Mouse (Mus musculus) CH12.LX (cell line): ENCODE results near the gene 1110008L16Rik. TPM values are rescaled to one million over a fixed set of nuclear protein-coding genes. Genes with fewer than 3 reads are reported as not detected.

Experiments used
- DNase-seq: peaks from one replicate; pipeline ENCODE4 v3.0.0-alpha.2; 2013; ENCODE audit errors: extremely low read depth
- H3K27ac ChIP-seq: 2 replicates; pipeline ENCODE4 v1.5.1; 2012; ENCODE audit warnings: low read depth, mild to moderate bottlenecking, control low read depth, moderate library complexity; ENCODE audit not compliant: insufficient read depth
- H3K27me3 ChIP-seq: replicated peaks from 2 replicates; pipeline ENCODE3; 2012; ENCODE audit warnings: inconsistent platforms
- H3K36me3 ChIP-seq, 2 experiments: replicated peaks in 1 of 2; 2 replicates each; pipeline versions ENCODE3 to v1.6.1; 2012; ENCODE audit warnings: inconsistent platforms in 1 of 2, low read length in 1 of 2, mild to moderate bottlenecking in 1 of 2, mixed read lengths in 1 of 2, moderate library complexity in 1 of 2; ENCODE audit not compliant: control insufficient read depth in 1 of 2, insufficient read depth in 1 of 2
- H3K4me1 ChIP-seq, 2 experiments: 2 replicates each; pipeline ENCODE4 v1.6.1; 2012; ENCODE audit warnings: inconsistent platforms in 1 of 2, moderate library complexity in 1 of 2; ENCODE audit not compliant: insufficient read depth in 2 of 2, control insufficient read depth in 1 of 2
- H3K4me2 ChIP-seq: 2 replicates; pipeline ENCODE4 v1.6.1; 2012; ENCODE audit warnings: low read depth, mild to moderate bottlenecking, control low read depth; ENCODE audit not compliant: poor library complexity, insufficient read depth, severe bottlenecking
- H3K4me3 ChIP-seq, 3 experiments: fragments of 150-350 bp in 1 of 3; sonication (generic) in 1 of 3; replicated peaks in 1 of 3; 2 replicates each; pipeline versions ENCODE3 to v1.5.1; 2011 to 2012; ENCODE audit warnings: low read depth in 2 of 3, low read length in 2 of 3, mild to moderate bottlenecking in 2 of 3, moderate library complexity in 2 of 3, control low read depth in 1 of 3, improper control_type of control experiment in 1 of 3, inconsistent platforms in 1 of 3, mixed read lengths in 1 of 3; ENCODE audit not compliant: poor library complexity in 1 of 3
- H3K79me2 ChIP-seq: replicated peaks from 2 replicates; pipeline ENCODE4 v1.6.1; 2012; ENCODE audit warnings: mild to moderate bottlenecking, moderate library complexity; ENCODE audit not compliant: control insufficient read depth, poor library complexity, insufficient read depth, severe bottlenecking; ENCODE audit errors: extremely low read depth
- H3K9ac ChIP-seq: 2 replicates; pipeline ENCODE4 v1.6.1; 2012; ENCODE audit warnings: low read depth, mild to moderate bottlenecking, control low read depth, moderate library complexity; ENCODE audit not compliant: insufficient read depth
- H3K9me3 ChIP-seq: replicated peaks from 2 replicates; pipeline ENCODE3; 2012; ENCODE audit warnings: low read length, inconsistent platforms, mixed read lengths
- CHD1 ChIP-seq: IDR thresholded peaks from 2 replicates; pipeline ENCODE4 v1.6.1; 2012; ENCODE audit warnings: low read depth, low read length, improper control_type of control experiment, inconsistent platforms
- CHD2 ChIP-seq: IDR thresholded peaks from 2 replicates; pipeline ENCODE4 v1.6.1; 2011; ENCODE audit warnings: low read length, improper control_type of control experiment
- EP300 ChIP-seq: IDR thresholded peaks from 2 replicates; pipeline ENCODE4 v1.6.1; 2011; ENCODE audit warnings: low read length, improper control_type of control experiment
- IRF4 ChIP-seq: IDR thresholded peaks from 2 replicates; pipeline ENCODE4 v1.6.1; 2014; ENCODE audit warnings: low read depth, mild to moderate bottlenecking, inconsistent platforms, low read length, improper control_type of control experiment
- JUND ChIP-seq: conservative IDR thresholded peaks from 2 replicates; pipeline ENCODE4 v1.6.1; 2011; ENCODE audit warnings: low read depth, low read length, improper control_type of control experiment
- MAFK ChIP-seq: IDR thresholded peaks from 2 replicates; pipeline ENCODE4 v1.6.1; 2011; ENCODE audit warnings: low read length, improper control_type of control experiment; ENCODE audit not compliant: insufficient replicate concordance
- MYC ChIP-seq: IDR thresholded peaks from 2 replicates; pipeline ENCODE4 v1.6.1; 2011; ENCODE audit warnings: low read depth, mild to moderate bottlenecking, improper control_type of control experiment, low read length
- NELFE ChIP-seq: IDR thresholded peaks from 2 replicates; pipeline ENCODE4 v1.6.1; 2011; ENCODE audit warnings: low read depth, low read length, improper control_type of control experiment
- PAX5 ChIP-seq: IDR thresholded peaks from 2 replicates; pipeline ENCODE4 v1.6.1; 2012; ENCODE audit warnings: low read length, inconsistent platforms, mixed read lengths
- POLR2AphosphoS2 ChIP-seq: IDR thresholded peaks from 2 replicates; pipeline ENCODE4 v1.6.1; 2011; ENCODE audit warnings: low read depth, low read length, improper control_type of control experiment
- RAD21 ChIP-seq: IDR thresholded peaks from 2 replicates; pipeline ENCODE4 v1.6.1; 2011; ENCODE audit warnings: low read depth, mild to moderate bottlenecking, low read length, improper control_type of control experiment, moderate library complexity
- TBP ChIP-seq: conservative IDR thresholded peaks from 2 replicates; pipeline ENCODE4 v1.6.1; 2011; ENCODE audit warnings: low read depth, low read length, improper control_type of control experiment
- USF2 ChIP-seq: conservative IDR thresholded peaks from 2 replicates; pipeline ENCODE4 v1.6.1; 2011; ENCODE audit warnings: low read depth, low read length, improper control_type of control experiment
- ZMIZ1 ChIP-seq: IDR thresholded peaks from 2 replicates; pipeline ENCODE4 v1.6.1; 2012; ENCODE audit warnings: low read depth, mild to moderate bottlenecking, inconsistent platforms, low read length, improper control_type of control experiment
- ZNF384 ChIP-seq: IDR thresholded peaks from 2 replicates; pipeline ENCODE4 v1.6.1; 2012; ENCODE audit warnings: low read depth, low read length, improper control_type of control experiment, inconsistent platforms
- dilution Hi-C: fragments of 300-500 bp; cut with MboI; formaldehyde crosslinking; loops from 2 replicates; pipeline ENCODE4 v1.14.3; 2020; ENCODE audit warnings: low sequenced_read_pairs; ENCODE audit not compliant: extremely low pct_unique_long_range_greater_than_20kb, extremely low pct_ligation_motif_present
- in situ Hi-C: fragments of 300-500 bp; cut with MboI; formaldehyde crosslinking; loops from 3 replicates; pipeline ENCODE4 v1.14.3; 2019; ENCODE audit warnings: low sequenced_read_pairs, low pct_ligation_motif_present, low pct_unique_long_range_greater_than_20kb, mixed read lengths
- polyA plus RNA-seq: library from polyadenylated mRNA; unstranded; fragments of >175 nt; gene quantifications from 2 replicates; pipeline ENCODE4 v1.2.1, GENCODE M21; 2012; ENCODE audit warnings: low read depth; ENCODE audit not compliant: insufficient read length
- total RNA-seq, 2 experiments: library from RNA; depleted of rRNA; stranded (reverse); fragments of 300-350 nt in 1 of 2; fragments of >200 nt in 1 of 2; gene quantifications; 2 replicates each; pipeline ENCODE4 v1.2.3; 2012 to 2014

1110008L16Rik gene
- total and polyA plus RNA-seq, 3 experiments: 25.7 to 32.6 (median 28.9) TPM

- Histone ChIP-seq H3K27me3 (no peaks in the 10 kb centered on the region), H3K9ac (no peak overlapping the region), H3K79me2 (peaks cover 11% of the 10 kb centered on the region), H3K4me1 (peaks cover 0 to 9% of the 10 kb centered on the region in 2 experiments; a peak in 2 of 4 replicates), H3K9me3 (no peaks in the 10 kb centered on the region), H3K4me3 (no peak overlapping the region), H3K27ac (no peak overlapping the region), H3K4me2 (no peak overlapping the region), H3K36me3 (peaks cover 27 to 74% of the 10 kb centered on the region in 2 experiments)
- TF ChIP-seq ZNF384: no peak
- TF ChIP-seq JUND: no peak
- no peak for TF ChIP-seq IRF4
- no peak for TF ChIP-seq POLR2AphosphoS2
- TF ChIP-seq CHD2: no peak
- TF ChIP-seq MYC: no peak
- TF ChIP-seq NELFE: no peak
- no peak for TF ChIP-seq CHD1
- no peak for TF ChIP-seq TBP
- no peak for TF ChIP-seq MAFK
- TF ChIP-seq RAD21: no peak
- TF ChIP-seq EP300: no peak
- no peak for TF ChIP-seq USF2
- no peak for TF ChIP-seq PAX5
- no peak for DNase-seq
- in situ Hi-C loops (no loop called here), dilution Hi-C loops (no loop called here)
Measured at GRCm38 (mm10) chr12:55309501-55309900, 10.1 kb downstream of the 1110008L16Rik start.

GRCm38 (mm10) chr12:55311841-55312240 is 12.5 kb downstream of the 1110008L16Rik start:
- no peak overlapping the region for H3K4me2 ChIP-seq
- H3K4me1 ChIP-seq: peaks cover 0 to 7% of the 10 kb centered on the region in 2 experiments; a peak in 2 of 4 replicates
- DNase-seq: no peak
- H3K36me3 ChIP-seq: peaks cover 30 to 80% of the 10 kb centered on the region in 2 experiments
- no peak overlapping the region for H3K9ac ChIP-seq
- H3K4me3 ChIP-seq: no peak overlapping the region
- in situ Hi-C loops (no loop called here), dilution Hi-C loops (no loop called here)
- no peak for TF ChIP-seq IRF4
- no peak for TF ChIP-seq USF2
- no peak for TF ChIP-seq CHD2
- TF ChIP-seq RAD21: no peak
- TF ChIP-seq ZMIZ1: no peak
- TF ChIP-seq EP300: no peak
- no peaks in the 10 kb centered on the region for H3K9me3 ChIP-seq
- H3K27me3 ChIP-seq: no peaks in the 10 kb centered on the region
- H3K79me2 ChIP-seq: no peaks in the 10 kb centered on the region; the same call in none of the 2 replicates
- no peak overlapping the region for H3K27ac ChIP-seq
